Mouse (Mus musculus): ENCODE data around the gene Bnip1.

The Bnip1 gene

GRCm38 (mm10) chr17:26840922-26841731, 60.3 kb downstream of the Bnip1 start:
- DNase-seq = no peak

- no peak for DNase-seq
Measured at GRCm38 (mm10) chr17:26841981-26842380, 61.1 kb downstream of the Bnip1 start.
